Mouse (Mus musculus) v-Abl transformed pro-B cells (cell line): ENCODE results near the gene 1700001L19Rik.

ENCODE experiments used
- in situ Hi-C, 2 experiments: fragments of 400-800 bp; cut with MboI; formaldehyde crosslinking; loops; one replicate each; pipeline ENCODE4 v1.15.1; 2025; ENCODE audit not compliant: unreplicated experiment in 2 of 2

The 1700001L19Rik gene

DNA sequence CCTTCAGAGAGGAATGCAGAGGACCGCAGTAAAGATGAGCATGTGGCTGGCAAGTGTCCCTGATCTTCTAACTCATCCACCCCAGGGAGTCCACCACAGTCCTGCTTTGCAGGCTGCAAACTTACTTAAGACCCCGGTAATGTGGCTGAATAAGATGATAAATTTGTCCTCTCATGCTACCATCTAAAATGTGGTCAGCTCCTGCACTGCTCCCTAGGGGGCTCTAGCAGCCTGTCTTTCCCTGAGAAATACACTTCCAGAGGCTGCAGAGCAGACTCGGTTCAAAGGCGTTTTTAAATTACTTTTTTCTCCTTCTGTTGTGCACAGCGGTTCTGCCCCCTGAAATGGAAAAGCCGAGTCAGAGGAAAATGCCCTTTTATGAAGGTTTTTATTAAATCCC is 4.0 kb downstream of the 1700001L19Rik start:
- in situ Hi-C loops, result loop anchor here in 1 of 2 experiments (10.0 kb wide), 1 partner anchor 474 kb away; no protein-coding TSS in a partner anchor

DNA sequence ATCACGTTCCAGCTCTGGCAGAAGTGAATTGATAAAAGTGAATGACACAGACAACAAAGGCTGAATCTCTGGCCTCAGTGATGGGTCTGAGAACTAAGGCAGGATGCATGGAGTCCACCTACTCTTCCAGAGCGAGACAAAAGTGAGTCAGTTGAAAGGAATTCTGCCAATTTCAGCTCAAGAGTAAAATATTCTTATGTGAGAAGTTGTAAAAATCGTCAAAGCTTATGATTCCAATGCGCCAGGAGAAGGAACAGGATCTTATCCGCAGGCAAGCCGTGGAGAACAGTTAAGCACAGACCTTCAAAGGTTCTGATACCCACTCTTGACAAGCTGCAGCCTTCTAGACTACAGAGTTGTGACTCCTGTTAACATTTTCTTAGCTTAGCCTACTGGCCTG is 5.9 kb downstream of the 1700001L19Rik start:
- in situ Hi-C loops, result loop anchor here in 1 of 2 experiments (10.0 kb wide), 1 partner anchor 472 kb away; no protein-coding TSS in a partner anchor

DNA sequence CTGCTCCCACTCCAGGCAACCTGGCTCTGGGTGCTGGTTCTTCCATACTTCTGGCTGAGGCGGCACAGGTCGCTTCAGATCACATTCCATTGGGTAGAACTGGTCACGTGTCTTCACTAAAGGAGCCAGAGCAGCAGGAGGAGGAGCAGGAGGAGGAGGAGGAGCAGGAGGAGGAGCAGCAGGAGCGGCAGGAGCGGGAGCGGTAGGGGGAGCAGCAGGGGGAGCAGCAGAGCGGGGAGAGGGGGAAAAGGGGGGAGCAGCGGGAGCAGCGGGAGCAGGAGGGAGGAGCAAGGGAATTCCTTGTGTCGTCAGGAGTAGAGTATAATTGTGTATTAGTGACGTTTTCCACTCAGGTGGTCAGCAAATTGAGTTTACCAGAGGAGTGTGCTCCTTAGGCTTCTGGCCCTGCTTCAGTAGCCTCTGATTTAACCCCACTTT is 8.5 kb downstream of the 1700001L19Rik start:
- in situ Hi-C loops, result loop anchor here in 1 of 2 experiments (10.0 kb wide), 1 partner anchor 469 kb away; no protein-coding TSS in a partner anchor

DNA sequence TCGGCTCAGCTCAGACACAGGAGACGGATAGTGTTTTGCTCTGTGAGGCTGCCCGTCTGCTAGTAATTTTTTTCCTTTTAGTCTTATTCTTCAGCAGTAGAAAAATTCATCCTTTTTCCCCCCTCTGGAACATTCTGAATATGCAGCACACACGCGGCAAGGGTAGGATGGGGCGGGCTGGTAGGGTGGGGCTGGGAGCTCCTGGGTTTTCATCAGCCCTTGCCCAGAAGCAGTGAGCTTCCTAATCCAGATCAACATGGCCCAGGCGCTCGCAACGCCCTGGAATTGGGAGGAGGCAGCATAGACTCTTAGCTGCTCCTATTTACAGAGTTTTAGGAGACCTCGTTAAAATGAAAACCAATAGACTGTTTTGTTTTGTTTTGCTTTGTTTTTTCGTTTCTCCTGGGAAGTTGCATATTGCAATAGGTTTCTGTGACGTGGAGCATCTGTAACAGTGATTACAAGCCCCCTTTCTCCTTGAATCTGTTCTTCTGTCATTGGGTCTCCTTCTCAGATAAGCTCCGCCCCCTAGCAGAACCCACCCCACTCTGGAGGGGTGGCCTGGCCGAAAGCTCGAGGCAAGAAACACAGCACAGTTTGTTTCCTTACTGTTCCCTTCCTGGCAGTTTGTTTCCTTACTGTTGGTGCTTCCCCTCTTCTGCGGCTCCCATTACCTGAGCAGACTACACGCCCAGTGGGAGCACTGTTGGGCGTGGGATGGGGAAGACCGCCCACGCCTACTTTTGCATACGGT is 10.6 kb downstream of the 1700001L19Rik start:
- in situ Hi-C loops, result loop anchor here in 1 of 2 experiments (10.0 kb wide), 1 partner anchor 467 kb away; no protein-coding TSS in a partner anchor

DNA sequence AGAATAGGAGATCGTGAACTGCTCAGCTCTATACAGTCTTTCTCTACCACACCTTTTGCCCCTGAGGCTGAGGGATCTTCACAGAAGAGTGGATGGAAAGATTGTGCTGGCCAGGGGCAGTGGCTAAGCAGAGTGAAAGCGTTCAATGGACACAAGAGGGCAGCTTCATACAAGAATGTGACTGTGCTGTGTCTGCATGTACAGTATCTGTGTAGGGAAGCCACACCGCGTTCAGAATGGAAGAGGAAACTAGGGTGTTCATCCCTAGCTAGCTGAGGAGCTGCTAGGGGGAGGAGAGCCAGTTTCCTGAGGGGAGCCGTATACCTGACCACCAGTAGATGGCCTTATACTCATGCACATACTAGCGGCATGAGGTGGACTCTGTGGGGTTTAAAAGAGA is 25.6 kb downstream of the 1700001L19Rik start:
- in situ Hi-C loops, result no loop called here

DNA sequence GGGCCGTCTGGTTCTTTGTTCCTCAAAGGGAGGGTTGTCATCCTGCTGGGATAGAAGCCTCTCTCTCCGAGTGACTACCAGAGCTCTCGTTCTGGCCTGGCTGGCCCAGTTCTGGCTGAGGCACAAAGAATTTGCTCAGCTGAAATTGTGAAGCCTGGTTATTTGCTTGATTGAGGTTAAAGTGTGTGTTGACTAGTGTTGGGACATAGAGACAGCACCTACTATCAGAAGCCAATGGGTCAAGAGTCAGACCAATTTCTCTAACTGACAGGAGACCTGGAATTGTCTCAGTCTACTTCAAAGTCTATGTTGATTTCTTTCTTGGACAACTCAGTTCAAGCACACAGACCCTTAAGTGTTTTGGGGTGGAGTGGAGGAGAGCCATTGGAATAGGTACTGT is 29.8 kb downstream of the 1700001L19Rik start:
- in situ Hi-C loops, result no loop called here

DNA sequence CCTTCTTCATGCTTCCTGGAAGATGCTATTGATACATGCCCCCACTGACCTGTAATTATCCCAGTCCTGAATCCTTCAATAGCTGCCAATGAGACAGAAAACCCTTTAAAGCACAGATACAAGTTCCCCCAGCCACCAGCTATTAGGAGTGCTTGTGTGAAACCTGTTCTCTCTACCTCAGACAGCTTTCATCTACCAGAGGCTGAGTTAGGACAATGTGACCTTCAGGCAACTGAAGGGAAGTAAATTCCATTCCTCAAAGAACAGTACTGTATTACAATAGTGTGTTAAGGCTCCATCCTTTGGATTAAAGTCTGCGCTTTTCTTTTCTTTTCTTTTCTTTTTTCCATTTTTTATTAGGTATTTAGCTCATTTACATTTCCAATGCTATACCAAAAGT is 45.6 kb downstream of the 1700001L19Rik start:
- in situ Hi-C loops, result no loop called here
